Mouse (Mus musculus) G1E (cell line): Measurements from ENCODE around the gene Mrps26. TPM values are rescaled to one million over a fixed set of nuclear protein-coding genes. Genes with fewer than 3 reads are reported as not detected.
A peak's percentile ranks its signal among the peaks of the same experiment; 100 is the strongest.

Source experiments
- ATAC-seq: 2 replicates; pipeline ENCODE4 v1.8.0; 2016; ENCODE audit warnings: mild to moderate bottlenecking; ENCODE audit not compliant: insufficient number of reproducible peaks, poor library complexity, low FRiP score, severe bottlenecking; ENCODE audit errors: extremely low read depth
- DNase-seq: peaks from one replicate; pipeline ENCODE4 v3.0.0; 2012; ENCODE audit warnings: low spot score
- H3K27me3 ChIP-seq: 2 replicates; pipeline ENCODE4 v1.6.1; 2012; ENCODE audit warnings: mild to moderate bottlenecking, low read length, inconsistent platforms; ENCODE audit not compliant: insufficient read depth
- H3K36me3 ChIP-seq: replicated peaks from 2 replicates; pipeline ENCODE3; 2012; ENCODE audit warnings: mild to moderate bottlenecking, inconsistent platforms
- H3K4me1 ChIP-seq: 2 replicates; pipeline ENCODE4 v1.6.1; 2012; ENCODE audit warnings: low read depth, low read length, inconsistent platforms, mixed read lengths; ENCODE audit not compliant: insufficient read depth
- H3K4me3 ChIP-seq: 2 replicates; pipeline ENCODE4 v1.5.1; 2012; ENCODE audit warnings: low read depth, mild to moderate bottlenecking, inconsistent platforms, low read length, moderate library complexity, mixed read lengths
- H3K9me3 ChIP-seq: replicated peaks from 2 replicates; pipeline ENCODE4 v1.6.1; 2012; ENCODE audit warnings: inconsistent platforms
- CTCF ChIP-seq: IDR thresholded peaks from 2 replicates; pipeline ENCODE4 v1.5.1; 2012; ENCODE audit warnings: low read depth, low read length, inconsistent platforms, mixed read lengths
- GATA1 ChIP-seq: IDR thresholded peaks from 2 replicates; pipeline ENCODE4 v1.6.1; 2012; ENCODE audit warnings: borderline replicate concordance, low read length, inconsistent platforms, mixed read lengths
- GATA2 ChIP-seq: IDR thresholded peaks from 2 replicates; pipeline ENCODE4 v1.6.1; 2012; ENCODE audit warnings: low read depth, low read length, inconsistent platforms, borderline replicate concordance
- POLR2AphosphoS5 ChIP-seq: IDR thresholded peaks from 2 replicates; pipeline ENCODE4 v1.6.1; 2012; ENCODE audit warnings: low read depth, low read length, inconsistent platforms; ENCODE audit not compliant: insufficient replicate concordance
- TAL1 ChIP-seq: conservative IDR thresholded peaks from 2 replicates; pipeline ENCODE4 v1.6.1; 2012; ENCODE audit warnings: low read depth, low read length, inconsistent platforms, mixed read lengths
- polyA plus RNA-seq: library from polyadenylated mRNA; stranded (reverse); fragments of >175 nt; gene quantifications from 2 replicates; pipeline ENCODE4 v1.2.3, GENCODE M21; 2012
- total RNA-seq, 2 experiments: library from RNA; stranded (forward) in 1 of 2; stranded (reverse) in 1 of 2; fragments of 200-1000 nt in 1 of 2; fragments of >200 nt in 1 of 2; fragmentation: Nextera tagmentation in 1 of 2; gene quantifications; 2 replicates each; pipeline ENCODE4 v1.2.3; 2014 to 2017

The Mrps26 gene
- total and polyA plus RNA-seq, 3 experiments: 60.6 to 144 (median 75.7) TPM

GRCm38 (mm10) chr2:130578148-130578547 lies 14.6 kb downstream of the Mrps26 start:
- H3K4me3 ChIP-seq: no peak overlapping the region
- TF ChIP-seq GATA1 (no peak), POLR2AphosphoS5 (no peak), CTCF (peak; percentile 46)
- H3K9me3 ChIP-seq: no peaks in the 10 kb centered on the region
- peaks cover 13% of the 10 kb centered on the region for H3K4me1 ChIP-seq
- no peak for ATAC-seq
- H3K27me3 ChIP-seq: peaks cover 77% of the 10 kb centered on the region
- peak; percentile 38 for DNase-seq
- no peaks in the 10 kb centered on the region for H3K36me3 ChIP-seq

GRCm38 (mm10) chr2:130579791-130580190 lies 16.2 kb downstream of the Mrps26 start:
- DNase-seq (no peak), ATAC-seq (no peak)
- H3K4me3 ChIP-seq: no peak overlapping the region
- no peak for TF ChIP-seq TAL1
- no peak for TF ChIP-seq GATA2
- no peak for TF ChIP-seq GATA1
- no peak for TF ChIP-seq POLR2AphosphoS5
- H3K9me3 ChIP-seq: no peaks in the 10 kb centered on the region
- peaks cover 13% of the 10 kb centered on the region for H3K4me1 ChIP-seq
- H3K27me3 ChIP-seq: peaks cover 78% of the 10 kb centered on the region
- no peaks in the 10 kb centered on the region for H3K36me3 ChIP-seq

GRCm38 (mm10) chr2:130581201-130581600 lies 17.7 kb downstream of the Mrps26 start:
- H3K27me3 ChIP-seq: peaks cover 74% of the 10 kb centered on the region
- peaks cover 19% of the 10 kb centered on the region for H3K4me1 ChIP-seq
- H3K4me3 ChIP-seq: no peak overlapping the region
- DNase-seq (no peak), ATAC-seq (no peak)
- no peaks in the 10 kb centered on the region for H3K36me3 ChIP-seq
- no peaks in the 10 kb centered on the region for H3K9me3 ChIP-seq
- TF ChIP-seq GATA2 (no peak), GATA1 (no peak), POLR2AphosphoS5 (no peak), CTCF (no peak), TAL1 (no peak)

- ATAC-seq (no peak), DNase-seq (no peak)
- peaks cover 18% of the 10 kb centered on the region for H3K4me1 ChIP-seq
- H3K4me3 ChIP-seq: no peak within 1 kb of the TSS
- H3K27me3 ChIP-seq: peaks cover 67% of the 10 kb centered on the region
- no peaks in the 10 kb centered on the region for H3K9me3 ChIP-seq
- H3K36me3 ChIP-seq: no peaks in the 10 kb centered on the region
- TF ChIP-seq GATA1: no peak
- TF ChIP-seq GATA2: no peak
- no peak for TF ChIP-seq POLR2AphosphoS5
- no peak for TF ChIP-seq CTCF
- TF ChIP-seq TAL1: no peak
Measured at GRCm38 (mm10) chr2:130582552-130582951, 19.0 kb downstream of the Mrps26 start, which contains the start of gene Avp. Gene Avp, minus strand, starts transcription at chr2:130582554.

GRCm38 (mm10) chr2:130583902-130584560 lies 20.5 kb downstream of the Mrps26 start:
- no peaks in the 10 kb centered on the region for H3K36me3 ChIP-seq
- H3K4me1 ChIP-seq: peaks cover 12% of the 10 kb centered on the region
- TF ChIP-seq GATA2 (no peak), CTCF (no peak), POLR2AphosphoS5 (no peak), TAL1 (no peak), GATA1 (no peak)
- no peak overlapping the region for H3K4me3 ChIP-seq
- ATAC-seq: no peak
- H3K9me3 ChIP-seq: no peaks in the 10 kb centered on the region
- H3K27me3 ChIP-seq: peaks cover 57% of the 10 kb centered on the region
- no peak for DNase-seq

GRCm38 (mm10) chr2:130586016-130586415 lies 22.5 kb downstream of the Mrps26 start:
- no peak for ATAC-seq
- peaks cover 39% of the 10 kb centered on the region for H3K27me3 ChIP-seq
- TF ChIP-seq CTCF (no peak), GATA2 (no peak), GATA1 (no peak), POLR2AphosphoS5 (no peak), TAL1 (no peak)
- peaks cover 12% of the 10 kb centered on the region for H3K36me3 ChIP-seq
- peaks cover 5% of the 10 kb centered on the region for H3K4me1 ChIP-seq
- no peak for DNase-seq
- no peak overlapping the region for H3K4me3 ChIP-seq
- no peaks in the 10 kb centered on the region for H3K9me3 ChIP-seq

GRCm38 (mm10) chr2:130588373-130588772 lies 24.8 kb downstream of the Mrps26 start:
- TF ChIP-seq GATA2 (no peak), TAL1 (no peak), GATA1 (no peak), CTCF (no peak), POLR2AphosphoS5 (no peak)
- DNase-seq: no peak
- H3K4me1 ChIP-seq: peaks cover 5% of the 10 kb centered on the region
- H3K9me3 ChIP-seq: no peaks in the 10 kb centered on the region
- peaks cover 19% of the 10 kb centered on the region for H3K27me3 ChIP-seq
- no peak for ATAC-seq
- peaks cover 34% of the 10 kb centered on the region for H3K36me3 ChIP-seq
- H3K4me3 ChIP-seq: no peak overlapping the region
